Mouse (Mus musculus) midbrain, embryonic 12.5 days (tissue): ENCODE results near the gene Atp8a2. TPM values are rescaled to one million over a fixed set of nuclear protein-coding genes. Genes with fewer than 3 reads are reported as not detected.
"Not testable (repeated sequence)": the region's sequence is repeated elsewhere in the genome, so short reads cannot be mapped to it uniquely, and the experiment has no call there.

Experiments
- ATAC-seq: fragments of 200-750 bp; cut with Nextera tagmentation; 2 replicates; pipeline ENCODE4 v1.8.0; 2017; ENCODE audit warnings: low read depth, moderate TSS enrichment, moderate library complexity; ENCODE audit not compliant: low FRiP score
- H3K27ac ChIP-seq: fragments of 300-500 bp; sonication (generic); replicated peaks from 2 replicates; pipeline ENCODE4 v1.5.1; 2016; ENCODE audit warnings: mild to moderate bottlenecking
- H3K27me3 ChIP-seq: fragments of 300-500 bp; sonication (generic); 2 replicates; pipeline ENCODE4 v1.6.1; 2016; ENCODE audit warnings: mild to moderate bottlenecking
- H3K36me3 ChIP-seq: fragments of 300-500 bp; sonication (generic); 2 replicates; pipeline ENCODE4 v1.6.1; 2016
- H3K4me1 ChIP-seq: fragments of 300-500 bp; sonication (generic); 2 replicates; pipeline ENCODE4 v1.6.1; 2016
- H3K4me2 ChIP-seq: fragments of 300-500 bp; sonication (generic); replicated peaks from 2 replicates; pipeline ENCODE4 v1.6.1; 2016; ENCODE audit warnings: mild to moderate bottlenecking, moderate library complexity
- H3K4me3 ChIP-seq: fragments of 300-500 bp; sonication (generic); 2 replicates; pipeline ENCODE4 v1.5.1; 2016; ENCODE audit warnings: mild to moderate bottlenecking
- H3K9ac ChIP-seq: fragments of 300-500 bp; sonication (generic); replicated peaks from 2 replicates; pipeline ENCODE4 v1.6.1; 2016; ENCODE audit warnings: mild to moderate bottlenecking, moderate library complexity
- H3K9me3 ChIP-seq: fragments of 300-500 bp; sonication (generic); 2 replicates; pipeline ENCODE4 v1.6.1; 2016; ENCODE audit warnings: mild to moderate bottlenecking
- WGBS: fragments of 180-500 bp; shearing (Covaris S2); methylation state at CpG from one replicate; pipeline ENCODE4 v1.1.7; 2016; 5-methylcytosine and 5-hydroxymethylcytosine counted together
- polyA plus RNA-seq: library from polyadenylated mRNA; unstranded; fragments of >200 nt; fragmentation: Nextera tagmentation; extraction: Ambion mirVana; gene quantifications from 2 replicates; pipeline ENCODE4 v1.2.1, GENCODE M21; 2016

Atp8a2 gene
- polyA plus RNA-seq, 1 experiment from 2014 or later: 16.1 TPM

DNA sequence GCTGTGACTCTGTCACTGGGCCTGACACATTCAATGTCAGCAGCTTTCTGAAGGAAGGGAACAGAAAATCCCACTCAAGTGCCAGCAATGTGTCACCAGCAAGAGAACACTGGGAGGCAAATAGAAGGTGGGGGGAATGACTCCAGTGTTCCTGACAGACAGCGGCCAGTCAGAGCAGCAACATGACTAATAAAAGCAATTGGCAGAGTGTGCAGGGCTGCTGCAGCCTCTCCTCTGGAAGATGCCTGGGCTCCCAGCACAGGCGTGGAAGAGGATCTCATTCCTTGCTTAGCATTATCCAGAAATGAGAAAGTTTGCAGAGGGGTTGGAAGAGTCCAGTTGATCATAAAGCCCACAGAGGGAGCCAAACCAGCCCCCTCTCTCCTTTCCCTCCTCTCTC lies 254.8 kb downstream of the Atp8a2 start:
- Histone ChIP-seq H3K4me1 (no peaks in the 10 kb centered on the region; the same call in 1 of the 2 replicates), H3K36me3 (no peaks in the 10 kb centered on the region), H3K9ac (no peak overlapping the region), H3K4me2 (no peak overlapping the region), H3K9me3 (no peaks in the 10 kb centered on the region), H3K4me3 (no peak overlapping the region), H3K27ac (no peak overlapping the region), H3K27me3 (peaks cover 3% of the 10 kb centered on the region; the same call in 1 of the 2 replicates)
- no peak for ATAC-seq
- WGBS: 69% methylated on average over 2 of the region's 2 CpGs

- Histone ChIP-seq H3K36me3 (no peaks in the 10 kb centered on the region), H3K4me2 (no peak overlapping the region), H3K27ac (no peak overlapping the region), H3K27me3 (no peaks in the 10 kb centered on the region), H3K9ac (no peak overlapping the region), H3K4me3 (no peak overlapping the region), H3K9me3 (no peaks in the 10 kb centered on the region), H3K4me1 (0 out of 2 replicates have a peak, but pooled peaks cover 2% of the 10 kb centered on the region)
- no peak for ATAC-seq
- 47% methylated on average over 6 of the region's 6 CpGs for WGBS
These were observed 264.6 kb downstream of the Atp8a2 start for GRCm38 (mm10) chr14:59932355-59932754.

DNA sequence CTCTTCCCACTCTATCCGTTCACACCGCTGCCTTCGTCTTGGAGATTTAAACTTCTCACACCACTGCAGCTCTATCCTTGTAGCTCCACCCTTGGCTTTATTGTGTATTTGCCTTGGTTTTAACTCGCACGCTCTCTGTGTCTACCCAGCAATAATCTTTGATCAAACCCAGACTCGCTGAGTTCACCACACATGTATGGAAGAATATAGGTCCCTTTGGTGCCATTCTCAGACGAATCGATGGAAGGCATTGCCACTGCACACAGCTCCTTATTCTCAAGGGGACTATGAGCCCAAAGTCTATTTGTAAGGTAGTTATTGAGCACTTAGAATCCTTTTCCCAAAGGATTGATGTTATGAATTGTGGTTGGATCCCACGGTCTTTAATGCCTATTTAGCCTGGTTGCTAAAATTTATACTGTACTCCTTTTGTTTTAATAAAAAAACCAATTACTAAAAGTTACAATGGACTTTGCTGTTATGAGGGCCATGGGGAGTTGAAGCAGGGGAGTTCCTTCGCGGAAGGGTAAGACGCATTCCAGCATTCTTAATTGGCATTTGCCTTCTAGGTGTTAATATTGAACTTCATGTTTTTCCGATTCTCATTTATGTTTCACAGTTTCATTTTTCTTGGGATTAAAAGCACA lies 265.4 kb downstream of the Atp8a2 start:
- Histone ChIP-seq H3K9me3 (no peaks in the 10 kb centered on the region), H3K4me3 (no peak overlapping the region), H3K4me1 (0 out of 2 replicates have a peak, but pooled peaks cover under 1% of the 10 kb centered on the region), H3K36me3 (no peaks in the 10 kb centered on the region), H3K4me2 (no peak overlapping the region), H3K9ac (no peak overlapping the region), H3K27me3 (no peaks in the 10 kb centered on the region), H3K27ac (no peak overlapping the region)
- 89% methylated on average over 13 of the region's 13 CpGs for WGBS
- ATAC-seq: no peak

- not testable (repeated sequence) for H3K36me3 ChIP-seq
These were observed 267.8 kb downstream of the Atp8a2 start for GRCm38 (mm10) chr14:59929190-59929589.

DNA sequence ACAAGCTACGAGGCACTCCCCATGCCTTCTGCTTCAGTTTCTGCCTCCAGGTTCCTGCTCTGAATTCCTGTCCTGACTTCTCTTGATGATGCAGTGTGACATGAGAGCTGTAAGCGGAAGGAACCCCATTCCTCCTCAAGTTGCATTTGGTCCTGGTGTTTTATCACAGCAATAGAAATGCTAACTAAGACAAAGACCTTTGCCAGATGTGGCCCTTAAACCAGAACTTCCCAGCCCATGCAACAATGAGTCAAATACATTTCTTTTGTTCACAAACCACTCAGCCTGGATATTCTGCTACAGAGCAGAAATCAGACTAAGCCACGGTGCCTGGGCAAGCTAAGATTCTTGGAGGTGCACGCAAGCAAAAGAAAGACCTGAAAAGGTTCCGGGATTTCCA lies 268.2 kb downstream of the Atp8a2 start:
- 84% methylated on average over 5 of the region's 5 CpGs for WGBS
- no peak for ATAC-seq
- Histone ChIP-seq H3K27ac (no peak overlapping the region), H3K4me1 (no peaks in the 10 kb centered on the region), H3K36me3 (no peaks in the 10 kb centered on the region), H3K9ac (no peak overlapping the region), H3K4me3 (no peak overlapping the region), H3K9me3 (no peaks in the 10 kb centered on the region), H3K27me3 (no peaks in the 10 kb centered on the region), H3K4me2 (no peak overlapping the region)

More at GRCm38 (mm10) chr14:59929190-59929589, 267.8 kb downstream of the Atp8a2 start:
- H3K27ac ChIP-seq, H3K4me1 ChIP-seq, H3K4me3 ChIP-seq, H3K4me2 ChIP-seq, H3K9ac ChIP-seq, H3K9me3 ChIP-seq, H3K27me3 ChIP-seq, ATAC-seq: not testable (repeated sequence)
- 88% methylated on average over 1 of the region's 1 CpGs for WGBS

DNA sequence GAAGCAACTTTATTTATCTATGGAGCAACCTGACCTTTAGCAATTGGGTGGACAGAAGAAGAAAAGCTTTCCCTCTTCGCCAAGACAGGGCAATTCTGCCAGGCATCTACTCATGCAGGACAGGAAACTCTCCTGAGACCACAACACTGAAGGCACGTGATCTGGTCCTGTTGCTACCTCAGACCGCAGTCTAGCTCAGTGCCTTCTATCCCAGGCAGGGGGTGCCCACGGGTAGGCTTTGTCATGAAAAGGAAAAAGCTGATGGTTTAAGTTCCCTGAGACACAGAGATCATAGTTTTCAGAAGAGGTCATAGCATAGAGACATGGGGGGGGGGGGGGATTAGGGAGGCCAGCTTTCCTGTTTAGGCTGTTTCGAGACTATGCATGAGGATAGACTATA lies 269.2 kb downstream of the Atp8a2 start:
- H3K27ac ChIP-seq: no peak overlapping the region
- 72% methylated on average over 5 of the region's 5 CpGs for WGBS
- H3K4me2 ChIP-seq: no peak overlapping the region
- no peaks in the 10 kb centered on the region for H3K27me3 ChIP-seq
- no peaks in the 10 kb centered on the region for H3K9me3 ChIP-seq
- no peaks in the 10 kb centered on the region for H3K4me1 ChIP-seq
- H3K9ac ChIP-seq: no peak overlapping the region
- H3K4me3 ChIP-seq: no peak overlapping the region
- H3K36me3 ChIP-seq: no peaks in the 10 kb centered on the region
- ATAC-seq: no peak

DNA sequence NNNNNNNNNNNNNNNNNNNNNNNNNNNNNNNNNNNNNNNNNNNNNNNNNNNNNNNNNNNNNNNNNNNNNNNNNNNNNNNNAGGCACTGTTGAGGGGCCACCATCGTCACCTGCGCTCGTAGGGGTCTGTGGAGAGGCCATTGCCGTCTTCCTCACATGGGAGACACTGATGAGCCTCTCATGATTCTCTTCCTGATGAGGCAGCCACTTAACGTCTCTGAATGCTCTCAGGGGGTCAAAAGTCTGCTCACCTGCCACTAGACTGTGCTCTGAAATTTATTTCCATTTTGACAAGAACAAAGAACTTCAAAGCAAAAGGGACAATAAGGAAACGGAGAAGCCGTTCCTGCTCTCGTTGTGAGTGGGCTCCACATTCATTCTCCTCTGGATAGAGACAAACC lies 277.1 kb downstream of the Atp8a2 start:
- Histone ChIP-seq H3K27me3 (no peaks in the 10 kb centered on the region), H3K4me3 (no peak overlapping the region), H3K9me3 (no peaks in the 10 kb centered on the region), H3K27ac (no peak overlapping the region), H3K4me1 (0 out of 2 replicates have a peak, but pooled peaks cover 2% of the 10 kb centered on the region), H3K4me2 (no peak overlapping the region), H3K36me3 (no peaks in the 10 kb centered on the region), H3K9ac (no peak overlapping the region)
- 86% methylated on average over 8 of the region's 8 CpGs for WGBS
- no peak for ATAC-seq

DNA sequence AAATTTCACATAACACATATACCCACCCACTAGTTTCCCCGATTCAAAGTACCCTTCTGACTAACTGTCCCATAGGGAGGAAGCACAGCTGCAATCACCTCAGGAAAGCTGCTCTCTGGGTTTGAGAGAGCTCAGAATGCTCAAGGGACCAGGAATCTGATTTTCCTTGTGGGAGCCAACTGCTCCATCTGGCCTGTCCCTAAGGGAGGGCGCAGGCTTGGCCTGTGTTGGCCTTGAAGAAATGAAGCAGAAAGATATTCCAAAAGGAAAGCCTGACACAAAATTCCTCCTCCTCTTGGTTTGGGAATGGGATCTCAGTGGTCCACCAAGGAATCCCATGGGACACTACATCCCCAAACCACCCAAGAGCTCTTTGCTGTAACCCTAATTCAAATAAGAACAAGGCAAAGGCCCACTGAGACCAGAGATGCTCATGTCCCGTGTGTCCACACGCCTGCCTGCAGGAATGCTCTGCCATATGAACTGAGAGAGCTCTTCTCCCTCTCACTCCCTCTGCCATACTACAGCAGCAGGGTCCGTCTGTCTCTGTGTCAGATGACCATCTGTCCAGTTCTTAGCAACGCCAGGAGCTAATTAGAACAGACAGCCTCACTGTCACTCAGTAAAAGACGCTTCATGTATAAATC lies 293.4 kb downstream of the Atp8a2 start:
- no peak overlapping the region for H3K9ac ChIP-seq
- no peak overlapping the region for H3K4me3 ChIP-seq
- no peaks in the 10 kb centered on the region for H3K9me3 ChIP-seq
- 86% methylated on average over 7 of the region's 7 CpGs for WGBS
- H3K36me3 ChIP-seq: no peaks in the 10 kb centered on the region
- no peak overlapping the region for H3K27ac ChIP-seq
- no peak for ATAC-seq
- H3K4me2 ChIP-seq: no peak overlapping the region
- H3K4me1 ChIP-seq: no peaks in the 10 kb centered on the region
- no peaks in the 10 kb centered on the region for H3K27me3 ChIP-seq

GRCm38 (mm10) chr14:59893971-59894370 lies 303.0 kb downstream of the Atp8a2 start:
- no peak overlapping the region for H3K4me2 ChIP-seq
- no peak overlapping the region for H3K27ac ChIP-seq
- H3K36me3 ChIP-seq: no peaks in the 10 kb centered on the region
- H3K9ac ChIP-seq: no peak overlapping the region
- no peak overlapping the region for H3K4me3 ChIP-seq
- H3K4me1 ChIP-seq: no peaks in the 10 kb centered on the region
- no peak for ATAC-seq
- 94% methylated on average over 1 of the region's 1 CpGs for WGBS
- H3K9me3 ChIP-seq: no peaks in the 10 kb centered on the region
- H3K27me3 ChIP-seq: no peaks in the 10 kb centered on the region

DNA sequence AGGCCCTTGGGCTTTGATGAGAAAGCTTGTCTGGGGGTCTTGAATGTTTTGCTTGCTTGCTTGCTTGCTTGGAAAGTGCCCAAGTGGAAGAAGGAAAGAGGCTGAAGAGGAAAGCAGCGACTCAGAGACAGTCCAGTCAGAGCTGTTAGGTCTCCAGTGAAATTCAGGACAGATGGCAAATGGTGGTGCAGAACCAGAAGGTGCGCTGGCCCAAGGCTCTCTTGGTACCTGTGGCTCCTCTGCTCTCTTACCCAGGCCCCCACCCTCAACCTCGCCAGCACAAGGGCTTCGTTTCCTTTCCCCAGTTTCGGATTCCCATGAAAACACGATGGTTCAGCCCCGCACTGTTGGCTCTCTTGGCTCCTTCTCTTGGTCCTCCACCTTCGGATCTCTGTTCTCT lies 304.9 kb downstream of the Atp8a2 start:
- no peak overlapping the region for H3K27ac ChIP-seq
- H3K4me3 ChIP-seq: no peak overlapping the region
- H3K27me3 ChIP-seq: no peaks in the 10 kb centered on the region
- no peak overlapping the region for H3K4me2 ChIP-seq
- WGBS: 92% methylated on average over 8 of the region's 8 CpGs
- ATAC-seq: no peak
- H3K4me1 ChIP-seq: peaks cover 10% of the 10 kb centered on the region
- H3K36me3 ChIP-seq: no peaks in the 10 kb centered on the region
- no peak overlapping the region for H3K9ac ChIP-seq
- no peaks in the 10 kb centered on the region for H3K9me3 ChIP-seq

DNA sequence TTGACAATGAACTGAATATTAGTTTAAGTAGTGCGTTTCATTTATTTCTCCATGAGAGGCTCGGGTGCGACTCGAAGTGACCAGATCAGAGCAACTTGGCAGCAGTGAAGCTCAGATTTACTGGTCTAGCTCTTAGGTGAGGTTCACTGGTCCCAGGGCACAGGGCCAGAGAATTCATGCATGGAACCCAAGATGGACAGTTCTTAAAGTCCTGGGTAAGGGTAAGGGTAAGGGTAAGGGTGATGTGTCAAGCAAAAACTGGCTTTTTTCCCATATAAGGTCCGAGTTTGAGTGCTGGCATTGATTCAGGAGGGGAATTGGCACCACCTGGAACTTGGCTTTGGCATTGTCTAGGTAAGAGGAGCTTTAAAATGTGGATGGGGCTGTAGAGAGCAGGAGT lies 305.5 kb downstream of the Atp8a2 start:
- H3K4me1 ChIP-seq: peaks cover 11% of the 10 kb centered on the region
- H3K27me3 ChIP-seq: no peaks in the 10 kb centered on the region
- H3K9ac ChIP-seq: no peak overlapping the region
- no peaks in the 10 kb centered on the region for H3K36me3 ChIP-seq
- no peak overlapping the region for H3K27ac ChIP-seq
- no peak for ATAC-seq
- no peak overlapping the region for H3K4me3 ChIP-seq
- H3K9me3 ChIP-seq: no peaks in the 10 kb centered on the region
- WGBS: 89% methylated on average over 5 of the region's 5 CpGs
- H3K4me2 ChIP-seq: no peak overlapping the region

GRCm38 (mm10) chr14:59890818-59891217 lies 306.2 kb downstream of the Atp8a2 start:
- ATAC-seq: no peak
- Histone ChIP-seq H3K27ac (no peak overlapping the region), H3K4me1 (peaks cover 11% of the 10 kb centered on the region), H3K27me3 (no peaks in the 10 kb centered on the region), H3K9ac (no peak overlapping the region), H3K9me3 (no peaks in the 10 kb centered on the region), H3K36me3 (no peaks in the 10 kb centered on the region), H3K4me2 (no peak overlapping the region), H3K4me3 (no peak overlapping the region)
- WGBS: 66% methylated on average over 5 of the region's 5 CpGs
